Mouse (Mus musculus) midbrain, embryonic 14.5 days (tissue): Measurements from ENCODE around the gene Mcrs1. TPM values are rescaled to one million over a fixed set of nuclear protein-coding genes. Genes with fewer than 3 reads are reported as not detected.
A peak's percentile ranks its signal among the peaks of the same experiment; 100 is the strongest.

Source experiments
- ATAC-seq: fragments of 200-750 bp; cut with Nextera tagmentation; 2 replicates; pipeline ENCODE4 v1.8.0; 2017; ENCODE audit warnings: moderate number of reproducible peaks, moderate library complexity; ENCODE audit not compliant: low FRiP score, low TSS enrichment
- DNase-seq: peaks from one replicate; pipeline ENCODE4 v3.0.0-alpha.2; 2015
- H3K27ac ChIP-seq: fragments of 300-500 bp; sonication (generic); replicated peaks from 2 replicates; pipeline ENCODE4 v1.5.1; 2014; ENCODE audit warnings: mild to moderate bottlenecking, low read depth, low read length, moderate library complexity
- H3K27me3 ChIP-seq: fragments of 300-500 bp; sonication (generic); 2 replicates; pipeline ENCODE4 v1.6.1; 2014; ENCODE audit warnings: low read length, control low read depth, mixed read lengths; ENCODE audit not compliant: control insufficient read depth, insufficient read depth
- H3K36me3 ChIP-seq: fragments of 300-500 bp; sonication (generic); 2 replicates; pipeline ENCODE4 v1.6.1; 2014; ENCODE audit warnings: low read length, control low read depth; ENCODE audit not compliant: control insufficient read depth, insufficient read depth
- H3K4me1 ChIP-seq: fragments of 300-500 bp; sonication (generic); 2 replicates; pipeline ENCODE4 v1.6.1; 2014; ENCODE audit warnings: mild to moderate bottlenecking, antibody characterized with exemption, low read length, control low read depth; ENCODE audit not compliant: control insufficient read depth, insufficient read depth
- H3K4me2 ChIP-seq: fragments of 300-500 bp; sonication (generic); 2 replicates; pipeline ENCODE4 v1.6.1; 2014; ENCODE audit warnings: mild to moderate bottlenecking, low read length, moderate library complexity
- H3K4me3 ChIP-seq: fragments of 300-500 bp; sonication (generic); replicated peaks from 2 replicates; pipeline ENCODE4 v1.5.1; 2014; ENCODE audit warnings: low read depth, low read length
- H3K9ac ChIP-seq: fragments of 300-500 bp; sonication (generic); replicated peaks from 2 replicates; pipeline ENCODE4 v1.6.1; 2014; ENCODE audit warnings: mild to moderate bottlenecking, low read length, moderate library complexity
- H3K9me3 ChIP-seq: fragments of 300-500 bp; sonication (generic); 2 replicates; pipeline ENCODE4 v1.6.1; 2016; ENCODE audit warnings: low read length, control low read depth, mixed read lengths; ENCODE audit not compliant: control insufficient read depth
- WGBS: fragments of 180-500 bp; shearing (Covaris S2); extraction: QIAGEN DNeasy Blood & Tissue Kit; methylation state at CpG from one replicate; pipeline ENCODE4 v1.1.7; 2014; 5-methylcytosine and 5-hydroxymethylcytosine counted together
- polyA plus RNA-seq: library from polyadenylated mRNA; unstranded; fragments of >200 nt; fragmentation: Nextera tagmentation; extraction: Ambion mirVana; gene quantifications from 2 replicates; pipeline ENCODE4 v1.2.1, GENCODE M21; 2014

Gene Mcrs1
- polyA plus RNA-seq, 1 experiment from 2014 or later, result 219 TPM

- Histone ChIP-seq H3K4me3 (no peak overlapping the region), H3K27me3 (no peaks in the 10 kb centered on the region), H3K36me3 (peaks cover 55% of the 10 kb centered on the region), H3K27ac (no peak overlapping the region), H3K9me3 (no peaks in the 10 kb centered on the region), H3K4me2 (no peak overlapping the region), H3K4me1 (no peaks in the 10 kb centered on the region), H3K9ac (no peak overlapping the region)
- 79% methylated on average over 8 of the region's 8 CpGs for WGBS
- ATAC-seq, result no peak
- DNase-seq, result no peak
These were observed 45.8 kb downstream of the Mcrs1 start for GRCm38 (mm10) chr15:99205959-99206358.

- no peak for ATAC-seq
- no peaks in the 10 kb centered on the region for H3K9me3 ChIP-seq
- no peak overlapping the region for H3K27ac ChIP-seq
- no peaks in the 10 kb centered on the region for H3K27me3 ChIP-seq
- no peak overlapping the region for H3K9ac ChIP-seq
- H3K4me1 ChIP-seq, result no peaks in the 10 kb centered on the region
- no peak overlapping the region for H3K4me2 ChIP-seq
- peak; percentile 82 for DNase-seq
- H3K36me3 ChIP-seq, result peaks cover 26% of the 10 kb centered on the region
- H3K4me3 ChIP-seq, result no peak overlapping the region
These were observed 53.0 kb downstream of the Mcrs1 start for GRCm38 (mm10) chr15:99198761-99199160.

DNA sequence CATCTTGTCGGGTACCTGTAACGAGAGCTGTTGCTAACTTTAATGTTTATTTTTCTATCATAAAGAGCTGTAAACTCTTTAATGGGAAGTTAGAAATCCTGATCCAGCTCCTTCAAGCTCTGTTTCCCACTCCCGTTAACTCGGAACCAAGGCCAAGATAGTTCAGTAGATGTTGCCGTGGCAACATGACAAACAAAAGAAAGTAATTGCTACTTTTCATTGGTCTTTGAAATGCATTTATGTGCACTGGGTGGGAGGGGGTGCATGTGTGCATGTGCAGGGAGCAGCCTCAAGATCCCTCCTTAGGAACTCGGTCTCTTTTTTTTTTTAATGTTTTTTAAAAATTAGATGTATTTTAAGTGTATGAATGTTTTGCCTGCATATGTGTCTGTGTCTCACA, 56.7 kb downstream of the Mcrs1 start:
- H3K27ac ChIP-seq, result no peak overlapping the region
- H3K9ac ChIP-seq, result no peak overlapping the region
- no peaks in the 10 kb centered on the region for H3K27me3 ChIP-seq
- no peaks in the 10 kb centered on the region for H3K9me3 ChIP-seq
- no peak overlapping the region for H3K4me2 ChIP-seq
- ATAC-seq, result no peak
- DNase-seq, result peak; percentile 56
- 55% methylated on average over 6 of the region's 6 CpGs for WGBS
- H3K4me1 ChIP-seq, result no peaks in the 10 kb centered on the region
- no peak overlapping the region for H3K4me3 ChIP-seq
- H3K36me3 ChIP-seq, result peaks cover 31% of the 10 kb centered on the region

DNA sequence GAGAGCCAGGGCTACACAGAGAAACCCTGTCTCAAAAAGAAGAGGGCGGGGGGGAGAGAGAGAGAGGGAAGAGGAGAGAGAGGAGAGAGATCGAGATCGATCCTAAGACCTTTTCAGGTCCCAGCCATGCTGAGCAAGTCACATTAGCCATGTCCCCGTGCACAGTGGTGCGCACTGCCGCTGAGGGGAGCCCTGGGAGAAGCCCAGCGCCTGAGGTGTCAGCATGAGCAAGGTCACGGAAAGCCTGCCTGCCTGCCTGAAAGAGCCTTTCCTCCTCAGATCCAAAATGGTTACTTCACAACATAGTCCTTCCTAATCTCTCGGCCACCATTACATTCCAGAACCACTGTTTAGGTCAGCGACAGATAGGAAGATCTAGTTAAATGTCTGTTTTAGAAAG, 57.4 kb downstream of the Mcrs1 start:
- Histone ChIP-seq H3K36me3 (peaks cover 29% of the 10 kb centered on the region), H3K4me2 (no peak overlapping the region), H3K9ac (no peak overlapping the region), H3K27ac (no peak overlapping the region), H3K4me3 (no peak overlapping the region), H3K9me3 (no peaks in the 10 kb centered on the region), H3K4me1 (no peaks in the 10 kb centered on the region), H3K27me3 (no peaks in the 10 kb centered on the region)
- WGBS, result 80% methylated on average over 10 of the region's 10 CpGs
- DNase-seq, result no peak
- ATAC-seq, result no peak

Other genes starting within 250 kb of the Mcrs1 start
- gene Tuba1c, start 222.1 kb downstream of the Mcrs1 start, polyA plus RNA-seq, result 13.5 and 24.8 TPM in 2 replicates
- gene Prph, start 196.8 kb downstream of the Mcrs1 start, polyA plus RNA-seq, result 11.7 and 15.5 TPM in 2 replicates
- gene Troap, start 177.4 kb downstream of the Mcrs1 start, polyA plus RNA-seq, result 3.9 and 4.9 TPM in 2 replicates
- 13.2 and 13.7 TPM in 2 replicates for gene C1ql4, start 164.1 kb downstream of the Mcrs1 start, polyA plus RNA-seq
- gene Dnajc22, start 158.8 kb downstream of the Mcrs1 start, polyA plus RNA-seq, result 0.71 and 1.6 TPM in 2 replicates
- 36.2 and 41.6 TPM in 2 replicates for gene Spats2, start 126.0 kb downstream of the Mcrs1 start, polyA plus RNA-seq
- 0.49 and 0.72 TPM in 2 replicates for gene Kcnh3, start 27.1 kb downstream of the Mcrs1 start, polyA plus RNA-seq
- gene Prpf40b, start 43.1 kb upstream of the Mcrs1 start, polyA plus RNA-seq, result 100 and 105 TPM in 2 replicates
- gene Fam186b, start 43.9 kb upstream of the Mcrs1 start, polyA plus RNA-seq, result 0.74 and 1.3 TPM in 2 replicates
- gene Fmnl3, start 118.5 kb upstream of the Mcrs1 start, polyA plus RNA-seq, result 6.1 and 7.5 TPM in 2 replicates
- 233 and 255 TPM in 2 replicates for gene Tmbim6, start 140.9 kb upstream of the Mcrs1 start, polyA plus RNA-seq
- gene Nckap5l, start 205.8 kb upstream of the Mcrs1 start, polyA plus RNA-seq, result 16.8 and 17.6 TPM in 2 replicates
- gene Bcdin3d, start 222.8 kb upstream of the Mcrs1 start, polyA plus RNA-seq, result 23.0 and 24.6 TPM in 2 replicates